Mouse (Mus musculus) spleen, postnatal 0 days (tissue): Measurements from ENCODE around the gene Chrne. TPM values are rescaled to one million over a fixed set of nuclear protein-coding genes. Genes with fewer than 3 reads are reported as not detected.

Experiments
- polyA plus RNA-seq: library from polyadenylated mRNA; unstranded; fragments of >200 nt; fragmentation: Nextera tagmentation; extraction: Ambion mirVana; gene quantifications from 2 replicates; pipeline ENCODE4 v1.2.1, GENCODE M21; 2015

Gene Chrne
- 0.11 TPM in 1 of 2 replicates, not detected in the other for polyA plus RNA-seq

DNA sequence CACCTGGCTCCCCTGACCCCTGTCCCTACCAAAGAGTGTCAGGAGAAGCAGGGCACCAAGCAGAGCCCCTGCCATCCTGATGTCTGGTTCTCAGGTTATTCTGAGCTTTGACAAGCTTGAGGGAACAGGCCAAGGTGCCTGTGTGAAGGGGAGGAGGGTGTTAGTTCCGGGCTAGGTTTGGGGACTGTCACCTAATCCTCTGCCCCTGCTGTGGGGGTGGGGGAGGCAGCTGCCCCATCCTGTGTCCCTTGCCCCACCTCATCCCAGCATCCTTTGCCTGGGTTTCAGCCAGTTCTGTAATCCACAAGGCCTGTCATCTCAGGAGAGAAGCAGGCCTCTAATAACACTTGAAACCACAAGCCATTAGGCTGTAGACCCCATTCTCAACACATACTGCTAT is at the start of gene Chrne:
TSS of gene Chrne (minus strand) at position 116 of the 400 bp plus-strand sequence.

DNA sequence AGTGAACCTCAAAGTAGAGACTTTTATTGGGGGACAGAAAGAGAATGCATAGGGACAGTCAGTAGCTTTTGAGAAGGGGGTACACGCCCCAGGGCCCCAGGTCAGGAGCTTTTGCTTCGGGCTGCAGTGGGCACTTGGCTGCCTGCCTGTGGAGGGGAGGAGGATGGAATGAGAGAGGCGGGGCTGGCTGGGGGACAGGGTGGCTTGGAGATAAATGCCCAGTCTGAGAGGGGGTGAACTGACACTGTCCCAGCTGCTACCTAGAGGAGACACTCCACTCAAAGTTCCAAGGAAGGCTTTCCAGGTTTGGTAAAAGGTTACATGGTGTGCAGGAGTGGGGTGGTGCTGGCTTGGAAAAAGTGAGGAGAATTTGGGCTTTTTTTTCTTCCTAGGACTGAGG is 37.9 kb upstream of the Chrne start, which contains the start of gene Eno3:
TSS of gene Eno3 (plus strand) at position 239 of the 400 bp plus-strand sequence.

DNA sequence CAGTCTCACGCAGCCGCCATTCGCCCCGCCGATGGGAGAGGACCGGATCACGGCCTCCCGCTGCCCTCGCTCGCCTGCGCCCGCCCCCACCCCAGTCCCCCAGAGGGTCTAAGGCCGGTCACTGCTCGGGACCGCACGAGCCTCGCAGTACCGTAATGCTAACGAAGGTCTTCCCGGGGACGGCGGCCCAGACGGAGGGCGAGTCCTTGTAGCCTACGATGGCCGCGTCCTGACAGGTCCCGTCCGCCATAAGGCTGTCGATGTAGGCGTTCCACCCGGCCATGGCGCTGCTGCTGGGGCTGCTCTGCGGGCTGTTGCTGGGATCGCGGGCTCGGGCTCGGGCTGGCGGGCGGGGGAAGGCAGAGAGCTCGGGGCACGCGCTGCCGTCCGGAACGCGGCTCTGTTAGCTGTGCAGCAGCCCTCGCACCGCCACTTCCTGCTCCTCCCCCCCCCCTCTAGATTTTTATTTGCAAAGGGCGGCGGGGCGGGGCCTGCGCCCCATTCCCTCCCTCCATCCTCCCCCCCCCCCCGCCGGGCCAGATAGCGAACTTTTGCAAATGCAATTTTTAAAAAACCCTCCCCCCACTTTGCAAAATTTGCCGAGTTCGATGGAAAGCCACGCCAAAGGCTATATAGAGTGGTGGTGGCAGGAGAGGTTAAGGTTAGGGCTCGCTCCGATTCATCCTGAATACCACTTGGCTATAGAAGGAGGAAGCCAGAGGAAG is 35.3 kb upstream of the Chrne start, which contains the start of gene Pfn1:
TSS of gene Pfn1 (minus strand) at position 447 of the 725 bp plus-strand sequence.

DNA sequence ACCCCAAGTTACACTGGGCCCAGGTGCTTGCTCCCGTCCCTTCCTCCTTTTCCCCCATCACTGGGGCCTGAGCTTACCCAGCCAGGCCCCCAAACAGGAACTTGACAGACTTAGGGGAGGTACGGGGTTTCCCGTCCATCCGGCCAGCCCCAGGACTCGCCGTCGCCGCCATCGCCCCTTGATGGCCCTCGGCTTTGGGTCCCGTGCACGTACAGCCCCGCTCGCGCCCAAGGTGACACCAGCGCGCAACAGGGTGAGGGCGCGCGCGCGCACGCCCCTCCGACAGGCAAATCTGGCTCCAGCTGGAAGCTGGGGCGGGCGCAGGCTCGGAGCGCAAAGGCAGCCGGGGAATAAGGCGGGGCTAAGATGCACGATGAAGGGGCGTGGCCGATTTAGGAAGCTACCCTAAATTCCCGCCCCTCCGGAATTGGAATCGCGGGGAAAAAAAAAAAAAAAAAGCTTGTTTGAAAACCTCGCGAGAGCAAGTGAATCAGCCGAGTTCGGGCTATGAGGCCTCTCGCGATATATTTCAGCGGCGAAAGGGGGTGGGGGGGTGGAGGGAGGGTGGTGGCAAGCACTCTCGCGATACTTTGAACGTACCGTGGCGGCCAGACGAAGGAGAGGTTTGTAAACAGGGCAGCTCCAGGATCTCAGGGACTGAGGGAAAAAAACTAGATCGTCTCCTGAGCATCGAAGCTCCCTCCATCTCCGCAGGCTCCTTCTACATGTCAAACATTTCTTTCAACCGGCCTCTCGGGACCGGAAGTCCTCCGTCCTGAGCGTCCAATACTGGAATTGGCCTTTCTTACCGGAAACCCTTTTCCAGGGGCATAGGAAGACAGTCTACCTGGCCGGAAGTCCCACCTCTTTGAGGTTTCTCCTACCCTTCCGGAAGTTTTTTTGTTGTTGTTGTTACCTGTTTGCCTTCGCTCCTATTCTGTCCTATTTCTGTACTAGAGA is 28.0 kb upstream of the Chrne start, which contains the start of the genes Rnf167 and Slc25a11:
TSS of gene Rnf167 (plus strand) at position 545 of the 960 bp plus-strand sequence.
TSS of gene Slc25a11 (minus strand) at position 789 of the 960 bp plus-strand sequence.

DNA sequence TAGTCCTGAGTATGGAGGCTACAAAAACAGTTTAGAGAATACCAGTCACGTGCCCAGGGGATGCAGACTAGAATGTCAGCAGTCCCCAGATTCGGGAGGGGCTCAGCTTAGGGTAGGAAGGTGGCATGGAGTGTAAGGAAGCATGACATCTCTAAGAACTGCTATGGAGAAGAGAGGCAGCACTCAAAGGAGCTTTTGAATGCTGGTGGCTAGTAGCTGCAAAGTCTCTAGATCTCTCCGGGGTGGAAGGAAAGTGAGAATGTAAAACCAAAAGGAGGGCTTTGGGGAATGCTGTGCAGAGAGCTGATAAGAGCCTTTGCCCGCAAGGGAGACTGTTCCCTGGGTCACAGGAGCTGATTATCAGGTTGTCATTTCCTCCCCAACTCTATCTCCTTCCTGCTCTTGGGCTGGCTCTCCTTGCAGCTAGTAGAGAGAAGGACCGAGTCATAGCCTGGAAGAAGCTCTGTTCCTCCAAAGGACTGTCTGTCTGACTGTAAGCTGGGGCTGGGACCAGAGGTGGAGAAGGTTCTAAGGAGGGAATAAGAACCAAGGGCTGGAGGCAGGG is 19.8 kb upstream of the Chrne start, which contains the start of gene Gp1ba:
TSS of gene Gp1ba (plus strand) at position 409 of the 565 bp plus-strand sequence.

DNA sequence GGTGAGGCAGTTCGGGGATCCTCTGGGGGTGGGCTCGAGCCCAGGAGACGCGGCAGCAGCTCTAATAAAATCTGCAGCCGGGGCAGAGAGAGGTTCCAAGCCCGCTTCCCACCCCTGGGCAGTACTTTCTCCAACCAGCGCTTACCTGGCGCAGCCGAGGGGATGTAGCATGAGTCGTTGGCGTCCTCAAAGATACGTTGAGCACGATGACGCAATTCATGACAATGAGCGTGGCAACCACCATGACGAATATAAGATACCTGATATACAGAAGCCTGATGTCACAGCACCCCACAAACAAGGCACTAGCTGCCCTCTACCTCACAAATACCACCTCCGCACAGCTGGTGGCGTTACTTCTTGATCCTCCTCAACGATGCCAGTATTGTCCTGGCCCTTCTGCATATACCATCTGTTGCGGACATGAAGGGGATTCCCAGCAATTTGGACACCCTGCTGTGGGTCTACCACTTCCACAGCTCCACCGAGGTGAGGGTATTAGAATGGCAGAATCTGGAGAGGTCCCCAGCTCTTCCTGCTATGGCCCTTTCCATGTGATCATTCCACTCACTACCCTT is 3.4 kb downstream of the Chrne start, which contains the start of gene 4930544D05Rik:
TSS of gene 4930544D05Rik (plus strand) at position 333 of the 578 bp plus-strand sequence.

Other genes with a start within 250 kb of the Chrne start
- gene Pelp1, start 209.2 kb downstream of the Chrne start, polyA plus RNA-seq = 14.0 and 14.6 TPM in 2 replicates
- 26.4 and 33.6 TPM in 2 replicates for gene Arrb2, start 186.6 kb downstream of the Chrne start, polyA plus RNA-seq
- gene Med11, start 167.3 kb downstream of the Chrne start, polyA plus RNA-seq = 20.4 and 26.3 TPM in 2 replicates
- 0.26 and 0.38 TPM in 2 replicates for gene Zmynd15, start 159.8 kb downstream of the Chrne start, polyA plus RNA-seq
- gene Cxcl16, start 159.2 kb downstream of the Chrne start, polyA plus RNA-seq = 3.3 and 3.7 TPM in 2 replicates
- 6.7 and 7.8 TPM in 2 replicates for gene Tm4sf5, start 114.0 kb downstream of the Chrne start, polyA plus RNA-seq
- gene Vmo1, start 104.6 kb downstream of the Chrne start, polyA plus RNA-seq = 0.25 and 0.34 TPM in 2 replicates
- gene Gltpd2, start 100.0 kb downstream of the Chrne start, polyA plus RNA-seq = 0.24 and 0.28 TPM in 2 replicates
- 345 and 353 TPM in 2 replicates for gene Psmb6, start 93.8 kb downstream of the Chrne start, polyA plus RNA-seq
- gene Gm40193, start 86.3 kb downstream of the Chrne start, polyA plus RNA-seq = not detected in 2 replicates
- 2.2 and 3.2 TPM in 2 replicates for gene Pld2, start 79.2 kb downstream of the Chrne start, polyA plus RNA-seq
- 2.9 and 3.9 TPM in 2 replicates for gene Mink1, start 56.3 kb downstream of the Chrne start, polyA plus RNA-seq
- not detected in 2 replicates for gene 4930544D05Rik, start 3.4 kb downstream of the Chrne start, polyA plus RNA-seq
- gene Gp1ba, start 19.9 kb upstream of the Chrne start, polyA plus RNA-seq = 1.7 and 2.1 TPM in 2 replicates
- 104 and 120 TPM in 2 replicates for gene Rnf167, start 28.0 kb upstream of the Chrne start, polyA plus RNA-seq
- gene Slc25a11, start 28.3 kb upstream of the Chrne start, polyA plus RNA-seq = 67.1 and 73.0 TPM in 2 replicates
- 1,259 and 1,332 TPM in 2 replicates for gene Pfn1, start 35.4 kb upstream of the Chrne start, polyA plus RNA-seq
- gene Eno3, start 38.0 kb upstream of the Chrne start, polyA plus RNA-seq = 5.8 and 7.9 TPM in 2 replicates
- 56.2 and 64.6 TPM in 2 replicates for gene Spag7, start 50.2 kb upstream of the Chrne start, polyA plus RNA-seq
- 5.4 and 6.6 TPM in 2 replicates for gene Camta2, start 68.9 kb upstream of the Chrne start, polyA plus RNA-seq
- gene Inca1, start 80.9 kb upstream of the Chrne start, polyA plus RNA-seq = 0.68 and 0.70 TPM in 2 replicates
- gene Kif1c, start 81.3 kb upstream of the Chrne start, polyA plus RNA-seq = 1.3 and 1.6 TPM in 2 replicates
- 2.2 and 2.8 TPM in 2 replicates for gene Zfp3, start 145.0 kb upstream of the Chrne start, polyA plus RNA-seq
- 0.52 and 1.1 TPM in 2 replicates for gene Scimp, start 193.4 kb upstream of the Chrne start, polyA plus RNA-seq
- 19.5 and 21.2 TPM in 2 replicates for gene Rabep1, start 225.6 kb upstream of the Chrne start, polyA plus RNA-seq